Mouse (Mus musculus) layer of hippocampus, adult 18-20 months (tissue): Measurements from ENCODE around the gene Lrp11. TPM values are rescaled to one million over a fixed set of nuclear protein-coding genes. Genes with fewer than 3 reads are reported as not detected.
A peak's percentile ranks its signal among the peaks of the same experiment; 100 is the strongest.

Source experiments
- DNase-seq, 2 experiments: peaks; one replicate each; pipeline ENCODE4 v3.0.0; 2022; ENCODE audit warnings: low spot score in 2 of 2
- total RNA-seq, 2 experiments: library from RNA; stranded (reverse); gene quantifications; 2 replicates each; pipeline ENCODE4 v1.2.3; 2021

Gene Lrp11
- total RNA-seq, 2 experiments from 2014 or later, result 197 to 207 TPM

DNA sequence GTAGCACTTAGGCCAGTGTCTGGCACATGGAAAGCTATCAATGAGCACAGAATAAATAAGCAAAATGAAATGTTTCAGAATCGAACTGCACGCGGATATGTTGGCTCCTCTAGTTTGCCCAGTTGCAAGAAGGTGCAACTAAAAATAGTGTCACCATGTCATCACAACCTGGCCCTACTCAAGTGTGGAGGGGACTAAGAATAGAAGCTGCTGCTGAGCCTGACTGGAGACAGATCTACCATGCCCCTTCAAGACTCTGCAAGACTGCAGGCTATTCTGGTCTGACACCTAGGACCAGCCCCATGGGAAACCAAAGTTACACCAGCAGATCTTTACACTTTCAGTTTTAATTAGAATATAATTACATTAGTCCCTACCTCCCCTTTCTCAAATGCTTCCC lies 32.8 kb downstream of the Lrp11 start:
- no peak for DNase-seq

DNA sequence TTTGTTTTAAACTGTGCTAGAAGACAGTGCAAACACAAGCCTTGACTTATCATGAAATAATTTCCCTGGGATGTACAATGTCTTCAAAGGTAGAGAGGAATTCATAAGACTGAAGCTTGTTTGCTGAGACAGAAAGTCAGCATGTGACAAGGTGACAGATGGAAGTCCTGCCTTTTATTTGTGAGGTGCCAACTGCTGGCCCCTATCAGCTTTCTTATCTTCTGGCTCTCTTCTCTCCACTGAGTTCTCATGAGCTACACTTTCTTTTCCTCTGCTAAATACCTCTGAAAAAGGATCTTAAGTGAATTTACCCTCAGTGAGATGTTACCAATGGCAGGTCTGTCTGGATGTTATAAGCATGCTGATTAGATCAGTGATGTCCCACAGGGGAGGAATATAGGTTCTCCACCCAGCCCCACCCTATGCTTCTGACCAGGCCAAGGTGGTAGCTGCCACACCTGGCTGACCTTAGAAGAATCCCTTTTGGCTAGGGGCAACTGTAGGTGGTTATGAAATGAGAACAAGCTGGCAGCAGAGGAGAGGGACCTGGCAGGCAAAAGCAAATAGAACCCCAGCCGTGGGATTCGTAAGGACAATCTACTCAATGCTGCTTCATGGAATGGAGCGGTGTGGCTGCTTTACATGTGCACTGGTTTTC lies 34.4 kb downstream of the Lrp11 start:
- no peak for DNase-seq

DNA sequence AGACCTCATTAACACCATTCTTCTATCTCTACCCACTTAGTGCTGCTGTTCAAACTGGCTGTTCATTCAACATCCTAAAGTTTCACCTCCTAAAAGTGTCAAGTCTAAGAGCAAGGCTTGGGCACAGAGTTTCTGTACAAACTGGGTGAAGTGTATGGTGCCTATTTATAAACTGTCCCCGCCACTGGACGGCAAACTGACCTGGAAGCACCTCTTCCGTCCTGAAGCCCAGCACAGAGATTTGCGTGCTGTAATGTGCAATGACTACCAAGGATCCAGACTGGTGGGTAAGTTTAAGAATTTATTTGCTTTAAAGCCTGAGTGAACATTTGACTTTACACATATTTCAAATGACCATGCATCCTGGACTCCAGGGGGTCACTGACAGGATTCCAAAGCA lies 39.5 kb downstream of the Lrp11 start:
- DNase-seq, result no peak

GRCm38 (mm10) chr10:7630286-7630685 lies 40.7 kb downstream of the Lrp11 start:
- no peak for DNase-seq

DNA sequence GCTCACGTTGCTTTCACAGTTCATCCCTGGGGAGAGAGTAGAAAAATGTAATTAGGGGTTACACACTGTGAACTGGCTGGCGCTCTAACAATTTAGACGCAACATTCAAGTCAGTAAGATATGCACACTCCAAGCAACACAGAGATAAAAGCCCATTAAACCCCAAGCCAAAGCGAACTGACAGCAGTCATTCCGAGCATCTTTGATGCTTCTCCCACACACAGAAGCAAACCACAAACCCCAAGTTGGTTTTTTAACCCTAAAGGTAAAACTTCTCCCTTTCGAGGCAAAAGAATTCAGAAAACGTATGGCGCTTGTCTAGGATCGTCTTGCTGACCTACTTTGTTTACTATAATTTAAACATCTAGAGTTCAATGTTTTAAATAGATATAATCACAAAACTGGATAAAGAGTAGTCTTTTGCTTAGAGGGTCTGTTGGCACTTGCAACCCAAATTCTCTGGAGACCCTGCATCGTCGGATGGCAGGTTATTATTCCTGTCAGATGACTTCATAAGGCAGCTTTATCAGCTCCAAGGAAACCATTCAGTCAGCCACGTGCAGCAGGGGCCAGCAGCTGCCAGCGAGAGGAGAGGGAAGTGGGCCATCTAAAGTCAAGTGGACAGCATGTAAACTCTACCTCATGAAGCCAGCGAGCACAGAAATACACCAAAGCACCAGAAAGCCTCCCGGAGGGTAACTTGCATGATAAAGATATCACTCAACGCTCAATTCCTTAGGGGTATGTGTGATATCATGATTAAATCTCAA lies 41.5 kb downstream of the Lrp11 start:
- DNase-seq, result no peak

DNA sequence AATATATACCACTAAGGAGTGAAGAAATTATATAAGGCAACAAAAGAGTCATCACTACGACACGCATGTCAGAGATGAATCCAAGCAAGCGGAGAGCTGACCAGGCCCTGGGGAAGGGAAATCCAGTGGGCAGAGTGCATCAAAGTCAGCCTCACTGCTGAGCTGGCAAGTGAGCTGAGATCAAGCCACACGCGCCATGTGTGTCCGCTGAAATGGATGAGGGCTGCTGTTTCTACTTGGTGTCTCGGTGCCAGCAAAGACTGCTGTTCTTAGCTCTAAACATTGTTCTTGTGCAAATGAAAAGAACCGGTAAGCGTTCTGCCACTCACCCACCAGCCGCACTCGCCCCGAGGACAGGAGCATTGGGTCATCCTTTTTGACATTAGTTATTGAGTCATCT lies 50.8 kb downstream of the Lrp11 start:
- DNase-seq, result no peak

GRCm38 (mm10) chr10:7645911-7646310 lies 56.3 kb downstream of the Lrp11 start:
- DNase-seq, result no peak

DNA sequence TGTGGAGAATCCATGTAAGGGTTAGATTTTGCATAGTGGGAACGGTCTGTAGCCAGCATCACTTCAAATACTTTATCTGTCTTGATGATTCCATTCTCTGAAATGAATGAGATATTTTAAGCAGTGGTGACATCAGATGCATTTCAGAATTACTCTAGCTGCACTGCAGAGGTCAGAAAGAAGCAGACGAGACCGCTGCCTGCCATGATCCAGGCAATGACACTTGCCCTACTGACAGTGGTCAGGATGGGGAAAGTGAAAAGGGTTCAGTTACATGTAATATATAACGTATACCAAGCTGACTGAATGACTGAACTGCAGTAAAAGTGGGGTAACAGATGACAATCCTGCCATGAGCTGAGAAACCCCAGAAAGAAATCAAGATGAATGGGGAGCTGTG lies 59.5 kb downstream of the Lrp11 start:
- DNase-seq, result no peak

DNA sequence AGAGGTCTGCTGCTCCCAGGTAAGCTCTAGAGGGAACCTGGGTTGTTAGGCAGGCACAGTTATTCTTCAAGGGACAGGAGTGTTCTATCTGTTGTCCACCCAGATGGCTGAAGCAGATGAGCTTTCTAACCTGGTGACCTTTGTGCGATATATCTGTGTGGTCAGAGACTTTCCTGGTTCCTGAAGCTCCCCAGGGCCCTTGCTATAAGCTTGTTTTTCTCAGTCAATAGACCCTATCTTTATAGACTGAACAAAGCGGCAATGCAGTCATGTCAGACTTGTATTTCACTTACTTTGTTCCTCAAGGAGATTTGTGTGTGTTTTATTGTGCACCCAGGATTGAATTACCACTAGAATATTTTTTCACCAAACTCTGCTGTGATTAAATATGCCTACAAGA lies 61.5 kb downstream of the Lrp11 start:
- DNase-seq, result no peak

DNA sequence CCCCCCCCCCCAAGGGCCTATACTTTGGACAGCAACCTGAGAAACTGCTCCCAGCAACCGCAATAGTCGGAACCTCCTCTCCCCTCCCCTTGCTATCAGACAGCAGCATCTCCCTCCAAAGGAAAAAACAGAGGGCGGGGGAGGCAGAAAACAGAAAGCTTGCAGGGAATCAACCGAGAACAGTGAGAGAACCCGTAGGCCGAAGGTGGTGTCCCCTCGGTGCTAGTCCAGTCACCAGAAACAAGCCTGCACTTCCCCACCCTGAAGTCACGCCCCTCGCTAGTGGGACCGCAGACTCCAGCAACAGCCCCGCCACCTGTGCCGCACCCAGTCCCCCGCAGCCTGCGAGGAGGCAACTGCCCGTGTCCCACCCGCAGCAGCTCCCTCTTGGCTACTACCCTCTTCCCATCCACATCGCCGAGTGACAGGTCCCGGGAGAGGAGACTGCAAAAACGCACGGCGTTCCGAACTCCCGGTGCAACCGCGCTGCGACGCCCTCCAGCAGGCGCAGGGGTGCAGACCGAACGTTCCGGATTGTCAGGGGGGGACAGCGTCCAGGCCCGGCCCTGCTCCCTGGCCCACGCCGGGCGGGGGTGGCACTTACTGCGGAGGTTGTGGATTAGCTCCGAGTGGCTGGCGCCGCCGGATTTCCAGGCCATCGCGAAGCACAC lies 73.0 kb downstream of the Lrp11 start:
- no peak for DNase-seq

GRCm38 (mm10) chr10:7663159-7664026 lies 73.8 kb downstream of the Lrp11 start:
- DNase-seq, result peak; percentile 91 to 93

- DNase-seq, result no peak
Measured at GRCm38 (mm10) chr10:7664027-7664526, 74.5 kb downstream of the Lrp11 start.

- no peak for DNase-seq
Measured at GRCm38 (mm10) chr10:7664889-7665288, 75.3 kb downstream of the Lrp11 start.

- peak; percentile 85 to 91 for DNase-seq
Measured at GRCm38 (mm10) chr10:7667342-7667802, 77.8 kb downstream of the Lrp11 start, which contains the start of gene Nup43. Gene Nup43, plus strand, starts transcription at chr10:7667503.

GRCm38 (mm10) chr10:7673673-7674072 lies 84.1 kb downstream of the Lrp11 start:
- no peak for DNase-seq

Other genes with a start within 250 kb of the Lrp11 start
- gene Ulbp1, start 116.2 kb upstream of the Lrp11 start, total RNA-seq, result under 1 TPM; 0.10 to 0.15 TPM
- gene Nup43, start 77.7 kb downstream of the Lrp11 start, total RNA-seq, result 1 to 10 TPM; 6.1 to 6.9 TPM
- gene Pcmt1, start 91.3 kb downstream of the Lrp11 start, total RNA-seq, result 100 to 1,000 TPM; 173 to 177 TPM
- gene Lats1, start 91.4 kb downstream of the Lrp11 start, total RNA-seq, result 10 to 100 TPM; 31.1 to 32.1 TPM
- 10 to 100 TPM; 16.0 to 18.7 TPM for gene Katna1, start 136.2 kb downstream of the Lrp11 start, total RNA-seq
- gene Ginm1, start 203.0 kb downstream of the Lrp11 start, total RNA-seq, result 10 to 100 TPM; 18.2 to 18.6 TPM
- 10 to 100 TPM; 34.6 to 37.2 TPM for gene Ppil4, start 203.1 kb downstream of the Lrp11 start, total RNA-seq
- gene Zc3h12d, start 242.7 kb downstream of the Lrp11 start, total RNA-seq, result under 1 TPM in 1 of 2 experiments, not detected in 1; 0.07 TPM